Mouse (Mus musculus) embryo, embryonic 11.5 days (tissue): ENCODE measurements around the gene Cadm4.

Experiments used
- DNase-seq: peaks from one replicate; pipeline ENCODE4 v3.0.0-alpha.2; 2012; ENCODE audit warnings: low read depth, low spot score

The Cadm4 gene

DNA sequence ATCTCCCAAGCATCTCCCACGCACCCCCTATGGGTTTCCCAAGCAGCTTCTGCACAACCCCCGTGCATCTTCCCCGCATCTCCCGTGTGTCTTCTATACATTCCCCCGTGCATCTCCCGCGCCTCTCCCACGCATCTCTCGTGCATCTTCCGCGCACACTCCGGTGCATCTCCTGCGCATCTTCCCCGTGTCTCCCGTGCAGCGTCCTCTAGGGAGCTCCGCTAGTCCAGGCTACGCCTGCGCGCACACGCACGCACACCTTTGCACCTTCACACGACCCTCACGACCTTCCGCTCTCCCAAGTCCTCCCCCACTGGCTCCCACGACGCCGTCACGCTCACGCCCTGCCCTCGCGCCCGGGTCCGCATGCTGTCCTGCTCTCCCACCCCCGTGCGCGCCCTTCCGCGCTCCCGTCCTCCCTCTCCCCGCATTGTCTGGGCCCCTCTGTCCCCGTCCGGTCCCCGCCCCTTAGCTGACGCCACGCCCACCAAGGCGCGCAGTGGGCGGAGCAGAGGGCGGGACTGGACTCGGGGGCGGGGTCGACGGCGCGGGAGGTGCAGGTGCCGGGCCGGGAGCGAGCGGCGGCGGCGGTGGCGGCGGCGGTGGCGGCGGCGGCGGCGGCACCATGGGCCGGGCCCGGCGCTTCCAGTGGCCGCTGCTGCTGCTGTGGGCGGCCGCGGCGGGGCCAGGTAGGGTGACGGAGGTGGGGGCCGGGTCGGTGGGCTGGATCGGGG, at the start of gene Cadm4:
Gene Cadm4, plus strand, starts transcription at position 550 of the 734 bp plus-strand sequence.
- peak; percentile 84 for DNase-seq

- DNase-seq: no peak
Observed at GRCm38 (mm10) chr7:24435305-24435704, 46.5 kb upstream of the Cadm4 start.

GRCm38 (mm10) chr7:24437981-24438380, 43.8 kb upstream of the Cadm4 start:
- DNase-seq: no peak

- DNase-seq: no peak
Observed at GRCm38 (mm10) chr7:24439191-24439590, 42.6 kb upstream of the Cadm4 start.

DNA sequence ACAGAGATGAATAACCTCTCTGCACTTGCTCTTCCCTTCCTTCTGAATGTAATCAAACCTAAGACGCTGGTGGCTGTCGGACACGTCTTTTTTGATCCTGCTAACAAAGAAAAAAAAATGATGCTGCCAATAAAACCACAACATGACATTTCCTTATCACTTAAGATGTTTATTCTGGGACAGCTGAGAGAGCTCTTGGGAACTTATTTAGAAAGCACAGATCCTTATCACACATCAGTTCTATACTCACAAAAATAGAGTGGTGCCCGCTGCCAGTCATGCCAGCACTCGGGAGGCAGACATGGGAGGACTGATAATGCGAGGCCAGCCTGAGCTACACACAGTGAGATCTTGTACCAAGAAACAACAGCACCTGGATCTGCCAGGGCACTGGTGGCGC, 41.9 kb upstream of the Cadm4 start:
- no peak for DNase-seq

- peak; percentile 40 for DNase-seq
Observed at GRCm38 (mm10) chr7:24441785-24442184, 40.0 kb upstream of the Cadm4 start.

DNA sequence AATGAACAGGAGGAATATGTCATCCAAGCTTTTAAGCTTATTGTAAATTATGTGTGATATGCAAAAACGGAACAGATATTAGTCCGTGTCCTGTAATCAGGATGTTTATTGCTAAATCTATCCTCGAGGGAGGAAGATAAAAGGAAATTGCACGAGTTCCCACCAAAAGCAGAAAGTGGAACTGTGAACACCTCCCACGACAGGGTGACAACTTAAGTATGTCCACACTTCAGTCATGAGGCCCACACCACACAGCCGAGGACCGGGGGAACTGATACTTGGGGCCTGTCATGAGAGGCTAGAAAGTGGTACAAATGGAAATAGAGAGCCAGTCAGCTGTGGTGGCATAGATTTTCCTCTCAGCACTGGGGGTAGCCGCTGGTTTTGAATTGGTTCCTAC, 39.5 kb upstream of the Cadm4 start:
- no peak for DNase-seq

DNA sequence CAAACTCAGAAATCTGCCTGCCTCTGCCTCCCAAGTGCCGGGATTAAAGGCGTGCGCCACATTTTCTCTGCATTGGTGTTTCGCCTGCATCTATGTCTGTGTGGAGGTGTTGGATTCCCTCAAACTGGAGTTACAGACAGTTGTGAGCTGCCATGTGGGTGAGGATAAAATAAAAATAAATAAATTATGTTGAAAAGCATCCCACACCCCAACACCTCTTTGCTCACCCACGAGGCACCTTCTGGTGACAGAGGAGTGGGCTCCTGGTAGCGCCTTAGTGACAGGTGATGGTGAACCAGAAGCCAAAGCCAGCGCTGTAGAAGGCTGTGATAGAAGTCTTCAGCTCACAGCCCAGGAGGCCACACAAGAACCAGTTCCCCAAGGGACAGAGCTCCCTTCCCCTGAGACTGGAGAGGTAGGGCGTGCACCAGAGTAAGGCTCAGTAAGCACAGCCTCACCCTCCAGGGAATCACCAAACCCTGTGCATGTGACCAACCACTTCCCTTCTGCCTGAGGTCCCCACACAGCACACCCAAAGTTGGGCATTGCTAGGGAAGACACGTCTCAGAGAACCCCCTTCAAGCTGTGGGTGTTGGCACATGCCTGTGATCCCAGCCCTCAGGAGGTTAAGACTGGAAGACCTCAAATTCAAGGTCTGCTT, 36.4 kb upstream of the Cadm4 start:
- no peak for DNase-seq

DNA sequence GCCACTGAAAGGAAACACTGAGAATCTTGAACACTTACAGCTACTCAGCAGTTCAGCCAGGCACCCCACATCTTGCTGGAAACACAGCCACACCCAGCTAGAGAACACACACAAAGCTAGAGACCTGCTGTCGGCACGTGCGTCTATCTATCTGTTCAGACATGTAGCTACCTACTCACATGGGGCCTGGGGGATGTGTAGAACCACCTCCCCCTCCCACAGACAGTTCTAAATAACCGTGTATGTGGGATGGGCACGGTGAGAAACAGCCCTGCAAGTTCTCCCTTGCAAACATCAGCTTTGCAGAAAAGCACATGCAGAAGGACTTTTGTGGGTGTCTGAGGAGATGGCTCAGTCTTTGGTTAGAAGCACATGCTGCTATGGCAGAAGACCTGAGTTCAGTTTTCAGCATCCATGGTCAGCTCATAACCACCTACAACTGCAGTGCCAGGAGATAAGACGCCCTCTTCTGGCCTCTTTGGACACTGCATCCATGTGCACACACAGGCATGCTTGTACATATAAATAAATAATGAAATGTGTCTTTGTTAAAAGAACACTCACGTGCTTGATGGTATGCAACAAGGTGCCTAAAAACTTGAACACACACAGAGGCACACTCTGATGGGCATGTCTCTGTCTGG, 35.0 kb upstream of the Cadm4 start:
- DNase-seq: no peak

GRCm38 (mm10) chr7:24448782-24449517, 32.9 kb upstream of the Cadm4 start:
- no peak for DNase-seq

GRCm38 (mm10) chr7:24450585-24451017, 31.2 kb upstream of the Cadm4 start:
- DNase-seq: no peak

- no peak for DNase-seq
Observed at GRCm38 (mm10) chr7:24451855-24452311, 29.9 kb upstream of the Cadm4 start, which contains the start of gene Irgc1. Gene Irgc1 (minus strand): TSS chr7:24452297.

DNA sequence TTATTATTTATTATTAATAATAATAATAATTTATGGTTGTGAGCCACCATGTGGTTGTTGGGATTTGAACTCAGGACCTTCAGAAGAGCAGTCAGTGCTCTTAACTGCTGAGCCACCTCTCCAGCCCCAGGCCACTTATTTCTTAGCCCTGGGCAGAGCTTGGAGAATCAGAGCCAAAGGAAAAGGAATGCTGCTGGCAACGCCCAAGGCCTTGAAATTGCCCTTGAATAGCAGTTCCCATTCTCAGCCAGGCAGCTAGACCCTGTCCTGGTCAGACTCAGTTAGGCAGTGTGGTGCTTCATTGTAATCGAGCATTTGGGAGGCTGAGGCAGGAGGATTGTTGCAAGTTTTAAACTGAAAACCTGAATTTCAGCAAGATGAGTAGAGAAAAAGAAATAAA, 27.6 kb upstream of the Cadm4 start:
- no peak for DNase-seq

DNA sequence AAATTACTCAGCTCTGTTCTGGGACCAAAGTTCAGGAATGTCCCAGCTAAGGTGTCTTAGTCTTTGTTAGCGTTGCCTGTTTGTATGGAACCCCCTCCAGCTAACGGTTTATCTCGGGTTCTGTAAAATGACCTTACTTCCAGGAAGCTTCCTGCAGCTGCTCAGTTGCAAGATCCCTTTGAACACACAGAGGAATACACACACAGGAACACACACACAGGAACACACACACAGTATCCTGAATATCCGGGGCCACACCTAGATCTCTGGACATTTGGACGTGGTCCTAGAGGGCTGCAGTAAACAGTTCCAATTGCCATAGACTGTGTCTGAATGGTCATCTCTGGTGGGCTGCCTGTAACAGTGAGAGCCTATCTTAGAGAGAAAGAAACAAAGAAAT, 26.1 kb upstream of the Cadm4 start:
- no peak for DNase-seq

DNA sequence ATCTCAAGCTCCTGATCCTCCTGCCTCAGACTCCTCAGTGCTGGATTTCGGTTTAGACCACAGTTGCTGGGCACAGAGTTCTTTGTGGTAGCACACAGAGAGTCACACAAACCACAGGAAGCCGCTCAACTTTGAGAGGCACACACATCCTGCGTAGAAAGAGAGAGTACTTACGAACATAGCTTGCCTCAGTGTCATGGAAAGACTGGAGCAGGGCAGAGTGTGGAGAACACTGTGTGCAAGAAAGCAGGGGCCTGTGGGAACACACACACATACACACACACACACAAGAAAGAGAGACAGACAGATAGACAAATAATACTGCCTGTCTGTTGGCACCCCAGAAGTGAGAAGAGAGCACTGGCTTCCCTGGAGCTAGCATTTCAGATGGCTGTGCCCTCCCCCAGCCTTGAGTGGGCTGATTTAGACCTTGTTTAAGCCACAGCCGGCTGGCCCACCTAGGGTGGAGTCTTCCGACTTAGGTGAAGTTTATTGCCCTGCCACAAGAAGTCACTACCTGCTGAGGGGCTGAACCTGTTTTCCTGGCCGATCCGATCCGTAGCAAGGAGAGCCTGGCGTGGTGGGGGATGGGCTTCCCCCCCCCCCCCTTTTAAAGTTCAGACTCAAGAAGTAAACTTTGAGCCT, 24.0 kb upstream of the Cadm4 start:
- no peak for DNase-seq

DNA sequence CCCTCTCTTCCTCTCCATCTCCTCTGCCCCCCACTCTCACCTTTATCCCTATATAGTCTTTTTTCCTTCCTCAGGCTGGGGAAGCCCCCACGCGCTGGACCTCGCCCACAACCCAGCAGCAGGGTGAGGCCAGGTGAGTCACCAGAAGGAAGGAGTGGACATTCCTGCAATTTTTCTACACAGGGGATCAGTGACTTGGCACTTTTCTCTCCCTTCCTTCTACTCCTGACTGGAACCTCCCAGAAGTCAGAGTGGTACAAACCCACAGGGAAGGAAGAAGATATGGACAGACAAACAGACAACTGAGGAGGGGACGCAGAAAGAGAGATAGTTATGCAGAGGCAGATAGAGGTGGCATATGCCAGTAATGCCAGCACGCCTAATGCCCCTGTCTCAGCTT, 22.4 kb upstream of the Cadm4 start:
- no peak for DNase-seq

- DNase-seq: no peak
Observed at GRCm38 (mm10) chr7:24459843-24460242, 22.0 kb upstream of the Cadm4 start.

- no peak for DNase-seq
Observed at GRCm38 (mm10) chr7:24461376-24462051, 20.3 kb upstream of the Cadm4 start.

- DNase-seq: no peak
Observed at GRCm38 (mm10) chr7:24462388-24463319, 19.2 kb upstream of the Cadm4 start, which contains the start of gene Plaur. Gene Plaur (plus strand): TSS chr7:24462484.

DNA sequence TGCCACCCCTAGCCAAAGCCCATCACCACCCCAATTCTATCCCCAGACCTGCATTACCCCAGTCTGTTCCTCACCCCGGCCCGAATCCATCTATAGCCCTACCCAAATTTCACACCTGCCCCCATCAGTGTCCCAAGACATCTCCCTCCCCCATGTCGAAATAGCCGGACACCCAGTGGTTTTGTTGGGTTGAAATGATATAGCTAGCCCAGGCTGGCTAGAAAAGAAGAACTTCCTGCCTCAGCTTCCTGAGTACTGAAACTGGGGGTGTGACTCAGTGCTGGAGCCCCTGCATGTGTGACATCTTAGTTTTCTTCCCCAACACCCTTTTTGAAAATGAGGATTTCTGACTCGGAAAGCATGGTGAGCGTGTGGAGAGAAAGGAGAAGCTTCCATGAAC, 15.0 kb upstream of the Cadm4 start:
- no peak for DNase-seq
